Mouse (Mus musculus) monocyte, adult 59 days (primary cell): ENCODE results near the gene Mrgprb1. TPM values are rescaled to one million over a fixed set of nuclear protein-coding genes. Genes with fewer than 3 reads are reported as not detected.

Source experiments
- total RNA-seq, 2 experiments: library from RNA; stranded (reverse); gene quantifications; one replicate each; pipeline ENCODE4 v1.2.4; 2023

Gene Mrgprb1
- total RNA-seq = not detected

GRCm38 (mm10) chr7:48456242-48456641 is at the start of gene Mrgprb1:
Gene Mrgprb1, minus strand, starts transcription at chr7:48456342.

DNA sequence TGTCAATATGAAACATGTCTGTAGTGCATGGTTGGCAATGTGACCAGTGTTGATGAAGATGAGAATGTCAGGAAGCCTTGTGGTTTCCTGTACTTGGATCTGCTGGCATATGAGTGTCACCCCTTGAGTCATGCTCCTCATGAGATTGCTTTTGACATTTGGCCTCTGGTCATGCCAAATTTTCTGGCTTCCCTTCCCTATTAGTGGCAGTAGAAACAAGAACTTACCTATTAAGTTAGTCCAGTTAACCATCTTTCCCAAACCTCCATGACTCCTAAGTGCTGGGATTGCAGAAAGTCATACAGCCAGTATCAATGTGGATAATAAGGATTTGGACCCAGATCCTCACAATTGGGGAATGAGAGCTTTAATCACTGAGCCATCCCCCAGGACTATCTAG is 43.1 kb upstream of the Mrgprb1 start, which contains the start of gene Mrgprx2:
Gene Mrgprx2 (minus strand): TSS at position 101 of the 400 bp plus-strand sequence.

Other genes with a start within 250 kb of the Mrgprb1 start
- gene Mrgprb8, start 67.8 kb downstream of the Mrgprb1 start, total RNA-seq = not detected
- not detected for gene Mrgprx2, start 43.0 kb upstream of the Mrgprb1 start, total RNA-seq
- gene Mrgprb2, start 101.7 kb upstream of the Mrgprb1 start, total RNA-seq = not detected
- gene Mrgprb3, start 187.5 kb upstream of the Mrgprb1 start, total RNA-seq = not detected